Mouse (Mus musculus): ENCODE results near the gene Mxd4.

The Mxd4 gene

DNA sequence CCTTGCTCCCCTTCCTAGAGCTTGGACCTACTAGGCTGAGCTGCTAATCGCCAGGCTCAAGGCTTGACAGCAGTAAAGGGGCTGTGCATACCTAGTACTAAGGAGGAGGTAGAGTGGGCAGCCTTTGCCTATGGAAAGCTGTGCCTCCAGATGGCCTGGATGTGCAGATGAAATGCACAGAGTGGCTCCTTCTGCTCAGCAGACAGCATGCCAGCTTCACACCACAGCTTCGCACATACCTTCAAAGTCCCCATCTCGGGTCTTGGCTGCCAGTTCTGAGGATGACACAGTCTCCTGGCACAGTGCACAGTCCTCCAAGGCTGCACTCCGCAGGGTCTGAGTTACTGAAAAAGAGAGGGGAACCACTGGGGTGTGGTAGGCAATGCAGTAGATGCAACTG is 9.7 kb upstream of the Mxd4 start:
- DNase-seq (ENCODE audit: low read depth, low spot score), result no peak

GRCm38 (mm10) chr5:34196423-34196822 is 8.9 kb upstream of the Mxd4 start:
- no peak for DNase-seq (ENCODE audit: low read depth, low spot score)

DNA sequence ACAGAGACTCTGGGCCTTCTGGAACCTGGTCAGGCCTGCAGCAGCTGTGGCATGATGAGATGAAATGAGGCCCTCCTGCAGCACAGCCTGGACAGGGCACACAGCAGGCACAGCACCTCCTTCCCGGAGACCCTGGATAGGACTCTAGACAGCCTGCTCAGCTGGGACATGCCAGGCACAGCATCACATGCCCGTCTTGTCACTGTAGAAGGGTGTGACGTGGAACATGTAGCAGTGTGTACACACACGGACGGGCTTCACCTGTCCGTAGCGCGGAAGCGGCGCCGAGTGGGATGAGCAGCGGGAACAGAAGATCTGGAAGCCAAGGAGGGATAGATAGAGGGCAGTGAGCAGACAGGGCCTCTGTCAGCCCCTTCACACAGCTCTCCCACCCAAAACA is 8.3 kb upstream of the Mxd4 start:
- DNase-seq (ENCODE audit: low read depth, low spot score), result no peak

- no peak for DNase-seq (ENCODE audit: low read depth, low spot score)
Measured at GRCm38 (mm10) chr5:34194975-34195662, 7.6 kb upstream of the Mxd4 start.

DNA sequence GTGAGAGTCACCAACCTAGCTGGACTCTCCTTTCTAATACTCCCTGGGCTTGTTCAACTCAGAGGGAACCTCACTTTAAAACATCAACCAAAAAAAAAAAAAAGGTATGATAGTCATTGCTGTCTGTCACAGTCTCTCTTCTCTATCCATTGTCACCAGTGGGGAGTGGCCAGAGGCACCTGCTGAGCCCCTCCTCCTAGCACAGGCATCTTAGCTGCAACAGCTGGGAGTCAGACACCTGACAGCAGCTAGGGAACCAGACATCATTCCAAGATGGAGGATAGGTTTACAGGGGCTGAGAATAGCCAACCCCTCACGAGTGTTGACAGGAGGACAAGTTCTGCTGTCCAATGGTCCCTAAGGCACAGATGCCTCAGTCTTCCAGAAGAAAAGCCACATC is 6.9 kb upstream of the Mxd4 start:
- no peak for DNase-seq (ENCODE audit: low read depth, low spot score)

- no peak for DNase-seq (ENCODE audit: low read depth, low spot score)
Measured at GRCm38 (mm10) chr5:34191843-34192242, 4.3 kb upstream of the Mxd4 start.

GRCm38 (mm10) chr5:34191021-34191420 is 3.5 kb upstream of the Mxd4 start:
- DNase-seq (ENCODE audit: low read depth, low spot score), result no peak

- no peak for DNase-seq (ENCODE audit: low read depth, low spot score)
Measured at GRCm38 (mm10) chr5:34189521-34189920, 2.0 kb upstream of the Mxd4 start.

DNA sequence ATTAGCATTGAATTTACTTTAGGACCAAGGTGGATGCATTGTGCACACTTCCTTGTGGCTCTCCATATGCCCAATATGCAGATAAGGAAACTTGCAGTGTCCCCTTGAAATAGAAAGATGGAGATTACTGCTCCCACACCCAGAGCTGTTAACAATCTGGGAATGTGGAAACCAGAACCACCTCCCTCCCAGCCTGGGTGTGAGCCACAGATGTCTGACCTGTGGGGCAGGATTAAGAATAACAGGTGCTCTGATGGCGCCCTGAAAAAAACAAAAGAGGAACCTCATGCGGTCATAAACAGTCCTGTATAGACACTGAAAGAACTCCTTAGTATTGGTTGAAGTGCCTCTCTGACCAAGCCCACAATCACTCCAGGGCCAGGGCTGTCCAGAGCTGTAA is 1.3 kb upstream of the Mxd4 start:
- no peak for DNase-seq (ENCODE audit: low read depth, low spot score)

DNA sequence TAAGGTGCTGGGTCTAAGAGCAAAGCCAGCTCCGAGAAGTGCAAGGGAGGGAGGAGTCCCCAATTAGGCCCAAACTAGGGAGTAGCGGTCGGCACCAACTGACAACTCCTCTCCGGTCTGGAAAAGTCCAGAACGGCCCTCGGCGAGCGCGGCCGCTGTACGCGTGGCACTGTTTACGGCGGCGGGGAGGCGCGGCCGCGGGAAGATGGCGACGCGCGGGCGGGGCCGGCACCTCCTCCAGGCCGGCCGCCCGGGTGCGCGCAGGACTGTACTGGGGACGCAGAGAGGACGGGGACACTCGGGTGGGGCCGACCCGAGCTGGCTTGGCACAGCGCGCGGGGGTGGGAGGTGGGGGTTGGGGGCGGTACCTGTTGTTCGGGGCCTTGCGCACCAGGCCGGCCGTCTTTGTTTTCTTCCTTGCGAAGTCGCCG is 544 bp downstream of the Mxd4 start:
- DNase-seq (ENCODE audit: low read depth, low spot score), result no peak

DNA sequence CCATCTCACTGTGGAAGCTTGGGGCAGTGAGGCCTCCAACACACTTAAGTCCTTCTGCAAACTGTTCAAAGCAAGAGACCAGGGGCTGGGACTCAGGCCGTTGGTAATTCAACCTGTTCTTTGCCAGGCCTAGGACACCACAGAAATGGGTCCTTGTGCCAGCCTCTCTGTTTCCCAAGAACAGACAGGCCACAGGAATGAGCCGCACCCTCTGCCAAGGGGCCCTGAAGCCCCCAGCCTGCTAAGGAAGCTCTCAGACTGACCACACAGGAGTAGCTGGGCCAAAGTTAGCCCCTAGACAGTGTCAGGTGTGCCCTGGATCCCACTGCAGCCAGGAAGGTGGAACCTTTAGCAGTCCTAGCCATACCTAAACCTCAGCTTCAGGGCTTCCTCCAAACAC is 1.1 kb downstream of the Mxd4 start:
- no peak for DNase-seq (ENCODE audit: low read depth, low spot score)

DNA sequence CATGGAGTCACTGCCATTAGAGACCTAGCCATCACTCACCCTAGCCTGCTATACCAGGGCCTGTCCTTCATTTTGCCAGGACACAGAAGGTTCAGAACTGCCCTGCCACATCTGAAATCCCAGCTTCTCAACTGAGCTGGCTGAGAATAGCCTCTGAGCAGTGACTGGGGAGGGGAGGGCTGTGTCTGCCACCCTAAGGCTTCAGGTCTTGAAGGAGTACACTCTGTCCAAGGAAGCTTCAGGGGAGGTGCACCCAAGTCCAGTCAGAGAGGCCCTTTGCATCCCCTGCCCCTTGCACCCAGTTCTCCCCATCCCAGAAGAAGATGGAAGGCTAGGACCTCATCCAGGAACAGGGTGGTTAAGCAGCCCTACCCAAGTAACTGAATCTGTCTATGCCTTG is 1.7 kb downstream of the Mxd4 start:
- no peak for DNase-seq (ENCODE audit: low read depth, low spot score)

GRCm38 (mm10) chr5:34185051-34185580 is 2.4 kb downstream of the Mxd4 start:
- DNase-seq (ENCODE audit: low read depth, low spot score), result no peak

DNA sequence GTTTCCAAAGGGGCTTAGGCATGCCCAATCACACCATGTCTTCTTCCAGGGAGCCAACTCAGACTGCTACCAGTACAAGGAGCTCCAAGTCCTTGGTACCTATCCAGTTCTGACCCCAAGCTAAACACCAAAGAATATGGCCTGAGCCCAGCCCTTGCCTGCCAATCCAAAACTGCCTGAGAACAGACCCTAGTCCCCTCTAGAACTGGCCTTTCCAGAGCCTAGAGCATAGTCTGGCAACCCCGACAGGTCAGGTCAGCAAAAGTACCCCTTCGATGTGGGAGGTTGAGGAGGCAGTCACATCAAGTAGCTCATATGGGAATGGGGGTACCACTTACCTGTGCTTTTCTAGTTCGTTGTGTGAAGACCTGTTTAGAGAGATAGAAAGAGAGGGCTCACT is 3.5 kb downstream of the Mxd4 start:
- DNase-seq (ENCODE audit: low read depth, low spot score), result no peak

- no peak for DNase-seq (ENCODE audit: low read depth, low spot score)
Measured at GRCm38 (mm10) chr5:34183156-34183880, 4.2 kb downstream of the Mxd4 start.

DNA sequence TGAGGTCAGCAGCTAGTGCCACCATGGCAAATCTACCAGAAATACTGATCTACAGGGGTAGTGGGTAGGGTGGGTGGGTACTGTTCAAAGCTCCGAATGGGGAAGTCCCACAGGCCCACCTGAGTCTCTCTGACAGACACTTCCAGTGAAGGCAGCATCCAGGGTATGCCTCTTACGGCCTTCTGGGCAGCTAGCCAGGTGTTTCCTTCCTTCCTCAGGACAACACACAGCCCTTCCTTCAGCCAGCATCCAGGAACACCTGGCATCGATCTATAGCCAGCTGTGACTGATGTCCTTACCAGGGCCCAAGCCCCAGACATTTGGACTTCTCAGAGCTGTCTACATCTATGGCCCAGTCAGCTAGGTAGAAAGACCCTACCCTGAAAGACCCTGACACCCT is 5.0 kb downstream of the Mxd4 start:
- DNase-seq (ENCODE audit: low read depth, low spot score), result no peak

- no peak for DNase-seq (ENCODE audit: low read depth, low spot score)
Measured at GRCm38 (mm10) chr5:34177821-34178220, 9.7 kb downstream of the Mxd4 start.

DNA sequence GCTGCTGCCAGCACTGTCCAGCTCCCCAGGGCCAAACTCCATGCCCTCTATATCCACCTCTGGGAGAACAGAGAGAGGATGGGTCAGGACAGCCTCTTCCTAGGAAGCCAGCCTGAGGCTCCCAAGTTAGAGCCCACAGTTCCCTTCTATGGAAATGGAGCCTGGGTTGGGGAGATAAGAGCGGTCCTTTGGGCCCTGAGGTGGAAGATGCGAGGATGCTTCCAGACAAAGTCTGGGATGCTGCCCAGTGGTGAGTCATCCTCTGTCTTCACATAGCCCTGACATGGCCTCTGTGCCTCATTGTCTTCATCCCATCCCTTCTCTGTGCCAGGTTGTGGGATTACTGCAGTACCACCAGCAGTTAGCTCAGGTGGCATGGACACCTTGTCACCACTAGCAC is 10.4 kb downstream of the Mxd4 start:
- DNase-seq (ENCODE audit: low read depth, low spot score), result no peak

DNA sequence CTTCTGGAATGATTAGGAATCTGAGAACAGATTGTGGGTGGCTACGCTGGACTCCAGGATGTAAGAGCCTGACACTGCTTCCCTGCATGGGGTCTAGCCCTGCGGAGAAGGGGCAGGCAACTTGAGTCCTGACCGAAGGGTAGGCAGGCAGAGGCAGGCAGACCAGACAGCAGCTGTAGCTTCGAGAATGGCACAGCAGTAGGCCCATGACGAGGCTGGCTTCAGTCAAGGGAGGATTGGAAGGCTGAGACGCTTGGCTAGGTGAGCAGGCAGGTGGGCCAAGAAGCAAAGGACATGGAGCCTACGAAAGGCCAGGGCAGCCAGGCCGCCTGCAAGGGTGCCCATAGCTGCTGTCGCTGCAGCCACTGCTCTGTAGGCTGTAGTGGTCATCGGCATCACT is 10.8 kb downstream of the Mxd4 start:
- DNase-seq (ENCODE audit: low read depth, low spot score), result no peak

DNA sequence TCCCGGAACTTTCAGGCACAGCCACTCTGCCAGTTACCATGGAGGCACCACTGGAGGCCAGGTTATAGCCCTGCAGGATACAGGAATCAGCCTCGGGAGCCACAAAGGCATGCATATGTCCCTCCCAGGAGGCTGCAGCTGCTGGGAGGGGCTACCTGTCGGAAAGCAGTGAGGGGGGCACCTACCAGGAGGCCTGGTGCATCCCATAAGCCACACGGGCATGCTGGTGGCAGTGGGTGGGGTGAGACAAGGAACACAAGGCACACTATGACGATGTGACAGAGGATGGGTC is 12.2 kb downstream of the Mxd4 start:
- DNase-seq (ENCODE audit: low read depth, low spot score), result no peak

DNA sequence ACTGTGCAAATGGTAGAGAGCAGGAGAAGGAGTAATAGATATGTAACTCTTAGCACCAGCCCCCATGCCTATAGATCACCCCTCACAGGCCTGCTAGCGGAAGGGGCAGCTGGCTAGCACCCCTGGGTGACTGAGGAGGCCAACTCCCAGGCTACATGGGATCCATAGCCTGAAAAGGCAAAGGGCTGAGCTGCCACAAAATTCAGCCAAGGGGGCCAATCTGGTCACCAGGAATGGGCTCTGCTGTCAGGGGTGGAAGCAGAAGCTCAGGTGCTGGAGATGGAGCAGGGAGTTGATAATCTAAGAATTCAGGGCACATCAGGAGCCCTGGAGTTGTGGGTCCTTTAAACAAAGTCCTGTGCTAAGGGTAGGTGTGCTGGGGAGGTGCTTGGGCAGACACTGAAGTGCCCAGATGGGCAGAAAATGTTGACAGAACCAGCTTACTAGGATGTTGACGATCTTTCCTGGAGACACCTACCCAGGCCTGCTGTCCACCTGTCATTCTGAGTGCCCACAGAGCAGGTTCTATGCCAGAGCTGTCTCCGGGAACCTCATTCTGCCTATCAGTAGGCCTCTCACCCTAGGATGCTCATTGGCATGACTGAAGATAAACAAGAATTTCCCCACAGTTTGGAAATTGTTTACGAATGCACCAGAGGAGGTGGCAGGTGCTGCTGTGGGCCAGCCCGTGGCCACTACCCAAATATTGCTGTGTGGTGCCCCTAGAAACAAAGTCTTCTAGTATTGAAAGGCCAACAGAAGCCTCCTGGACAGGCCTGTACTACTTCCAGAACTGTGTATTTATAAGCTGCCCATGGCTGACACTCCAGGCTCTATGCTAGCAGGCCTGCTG is 12.7 kb downstream of the Mxd4 start:
- no peak for DNase-seq (ENCODE audit: low read depth, low spot score)

GRCm38 (mm10) chr5:34174021-34174420 is 13.5 kb downstream of the Mxd4 start:
- DNase-seq (ENCODE audit: low read depth, low spot score), result no peak

DNA sequence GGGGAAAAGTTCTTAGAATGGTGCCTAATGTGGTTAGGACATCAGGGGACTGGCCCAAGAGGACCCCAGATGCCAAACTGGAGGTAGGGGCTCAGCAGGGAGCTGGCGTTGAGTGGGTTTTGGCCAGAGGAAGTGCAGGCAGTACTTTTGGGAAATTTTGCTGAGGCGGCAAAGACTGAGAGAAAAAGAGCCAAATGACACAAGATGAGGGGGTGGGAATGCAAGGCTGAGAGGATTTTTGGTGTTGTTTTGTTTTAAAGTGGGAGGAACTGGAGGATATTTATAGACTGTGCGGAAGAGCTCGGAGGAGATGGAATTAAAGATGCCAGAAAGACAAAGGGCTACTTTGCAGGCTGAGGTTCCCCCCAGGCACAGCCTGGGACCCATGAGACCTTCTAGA is 16.8 kb downstream of the Mxd4 start:
- no peak for DNase-seq (ENCODE audit: low read depth, low spot score)
